Mouse (Mus musculus): ENCODE measurements around the gene Fam193b. TPM values are rescaled to one million over a fixed set of nuclear protein-coding genes. Genes with fewer than 3 reads are reported as not detected.

Gene Fam193b
- polyA plus RNA-seq, 1 experiment from 2014 or later, result 37.0 TPM

- DNase-seq (ENCODE audit: low spot score), result no peak
- Histone ChIP-seq H3K4me3 (ENCODE audit: low read depth, low read length) (no peak overlapping the region), H3K36me3 (replicated peaks; ENCODE audit: control insufficient read depth, insufficient read depth, low read depth, low read length) (no peaks in the 10 kb centered on the region; the same call in none of the 2 replicates), H3K4me2 (ENCODE audit: low read depth, low read length) (no peak overlapping the region), H3K9ac (replicated peaks; ENCODE audit: low read length) (no peak overlapping the region), H3K4me1 (ENCODE audit: control insufficient read depth, insufficient read depth, low read length) (peaks cover 6% of the 10 kb centered on the region; the same call in 1 of the 2 replicates), H3K27ac (replicated peaks; ENCODE audit: low read depth, low read length) (no peak overlapping the region), H3K27me3 (ENCODE audit: control insufficient read depth, insufficient read depth, low read length) (no peaks in the 10 kb centered on the region), H3K9me3 (replicated peaks; ENCODE audit: control insufficient read depth, low read length) (no peaks in the 10 kb centered on the region)
- no peak for ATAC-seq (replicated peaks; ENCODE audit: insufficient number of reproducible peaks, low FRiP score, low TSS enrichment, low read depth)
- 79% methylated on average over 10 of the region's 10 CpGs for WGBS
Measured at GRCm38 (mm10) chr13:55500575-55500974, 70.3 kb downstream of the Fam193b start.

- Histone ChIP-seq H3K9me3 (replicated peaks; ENCODE audit: control insufficient read depth, low read length) (no peaks in the 10 kb centered on the region), H3K36me3 (replicated peaks; ENCODE audit: control insufficient read depth, insufficient read depth, low read depth, low read length) (no peaks in the 10 kb centered on the region; the same call in none of the 2 replicates), H3K27ac (replicated peaks; ENCODE audit: low read depth, low read length) (no peak overlapping the region), H3K9ac (replicated peaks; ENCODE audit: low read length) (no peak overlapping the region), H3K4me3 (ENCODE audit: low read depth, low read length) (no peak overlapping the region), H3K4me1 (ENCODE audit: control insufficient read depth, insufficient read depth, low read length) (peaks cover 6% of the 10 kb centered on the region), H3K4me2 (ENCODE audit: low read depth, low read length) (no peak overlapping the region), H3K27me3 (ENCODE audit: control insufficient read depth, insufficient read depth, low read length) (no peaks in the 10 kb centered on the region)
- DNase-seq (ENCODE audit: low spot score), result no peak
- WGBS, result 51% methylated on average over 11 of the region's 11 CpGs
- no peak for ATAC-seq (replicated peaks; ENCODE audit: insufficient number of reproducible peaks, low FRiP score, low TSS enrichment, low read depth)
Measured at GRCm38 (mm10) chr13:55498906-55499305, 72.0 kb downstream of the Fam193b start.

DNA sequence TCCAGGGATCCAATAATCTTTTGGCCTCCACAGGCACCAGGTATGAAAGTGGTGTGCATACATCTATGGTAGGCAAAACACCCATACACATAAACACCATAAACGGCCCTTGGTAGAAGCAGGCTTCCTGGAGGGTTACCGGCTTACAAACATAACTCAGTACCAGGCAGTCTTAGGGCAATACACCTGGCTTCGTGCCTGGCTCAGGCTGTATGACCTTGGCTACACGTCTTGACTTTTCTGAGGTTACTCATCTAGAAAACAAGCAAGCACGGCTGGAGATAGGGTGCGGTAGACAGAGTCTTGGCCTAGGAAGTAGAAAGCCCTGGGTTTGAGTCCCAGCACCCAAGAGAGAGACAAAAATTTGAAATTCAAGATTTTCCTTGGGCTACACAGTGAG is 74.3 kb downstream of the Fam193b start:
- 90% methylated on average over 6 of the region's 6 CpGs for WGBS
- Histone ChIP-seq H3K9ac (replicated peaks; ENCODE audit: low read length) (no peak overlapping the region), H3K9me3 (replicated peaks; ENCODE audit: control insufficient read depth, low read length) (no peaks in the 10 kb centered on the region), H3K36me3 (replicated peaks; ENCODE audit: control insufficient read depth, insufficient read depth, low read depth, low read length) (no peaks in the 10 kb centered on the region; the same call in none of the 2 replicates), H3K27me3 (ENCODE audit: control insufficient read depth, insufficient read depth, low read length) (no peaks in the 10 kb centered on the region), H3K4me2 (ENCODE audit: low read depth, low read length) (no peak overlapping the region), H3K4me1 (ENCODE audit: control insufficient read depth, insufficient read depth, low read length) (peaks cover 6% of the 10 kb centered on the region), H3K4me3 (ENCODE audit: low read depth, low read length) (no peak overlapping the region), H3K27ac (replicated peaks; ENCODE audit: low read depth, low read length) (no peak overlapping the region)
- DNase-seq (ENCODE audit: low spot score), result no peak
- no peak for ATAC-seq (replicated peaks; ENCODE audit: insufficient number of reproducible peaks, low FRiP score, low TSS enrichment, low read depth)

- no peaks in the 10 kb centered on the region; the same call in none of the 2 replicates for H3K36me3 ChIP-seq (replicated peaks; ENCODE audit: control insufficient read depth, insufficient read depth, low read depth, low read length)
- DNase-seq (ENCODE audit: low spot score) (peak; percentile 48), ATAC-seq (replicated peaks; ENCODE audit: insufficient number of reproducible peaks, low FRiP score, low TSS enrichment, low read depth) (no peak)
- H3K4me2 ChIP-seq (ENCODE audit: low read depth, low read length), result no peak overlapping the region
- peaks cover 6% of the 10 kb centered on the region for H3K4me1 ChIP-seq (ENCODE audit: control insufficient read depth, insufficient read depth, low read length)
- H3K27me3 ChIP-seq (ENCODE audit: control insufficient read depth, insufficient read depth, low read length), result no peaks in the 10 kb centered on the region
- no peak overlapping the region for H3K9ac ChIP-seq (replicated peaks; ENCODE audit: low read length)
- no peaks in the 10 kb centered on the region for H3K9me3 ChIP-seq (replicated peaks; ENCODE audit: control insufficient read depth, low read length)
- no peak overlapping the region for H3K27ac ChIP-seq (replicated peaks; ENCODE audit: low read depth, low read length)
- 37% methylated on average over 4 of the region's 4 CpGs for WGBS
- H3K4me3 ChIP-seq (ENCODE audit: low read depth, low read length), result no peak overlapping the region
Measured at GRCm38 (mm10) chr13:55495702-55496101, 75.2 kb downstream of the Fam193b start.

DNA sequence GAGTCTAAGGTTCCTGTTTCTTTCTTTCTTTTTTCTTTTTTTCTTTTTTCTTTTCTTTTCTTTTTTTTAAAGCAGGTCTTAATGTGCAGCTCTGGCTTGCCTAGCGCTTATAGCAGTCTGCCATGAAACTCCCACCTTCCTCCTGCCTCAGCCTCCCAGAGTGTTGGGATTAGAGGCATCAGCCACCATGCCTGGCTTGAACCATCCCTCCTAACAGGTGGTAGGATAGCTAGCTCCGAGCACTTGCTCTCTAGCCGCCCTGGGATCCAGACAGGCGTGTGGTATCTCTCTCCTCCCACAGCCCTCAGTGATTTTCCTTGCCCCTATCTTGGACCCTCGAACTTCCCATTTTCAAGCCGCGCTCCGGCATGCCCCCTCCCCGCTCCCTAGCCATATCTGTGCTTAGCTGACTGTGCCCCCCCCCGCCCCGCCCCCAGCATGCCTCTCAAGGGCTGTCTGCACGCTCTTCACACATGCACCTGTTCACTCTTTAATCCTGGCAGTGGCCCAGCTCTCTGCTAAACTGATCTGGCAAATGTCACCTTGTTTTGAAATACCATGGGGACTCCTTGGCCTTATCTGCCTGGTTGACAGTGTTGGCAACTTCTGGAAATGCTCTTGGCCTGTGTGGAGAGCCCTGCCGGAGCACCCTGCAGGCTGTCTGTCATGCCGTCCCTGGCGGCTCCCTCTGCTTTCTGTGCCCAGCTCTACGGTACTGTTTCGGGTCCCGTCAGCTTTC is 75.9 kb downstream of the Fam193b start:
- Histone ChIP-seq H3K9me3 (replicated peaks; ENCODE audit: control insufficient read depth, low read length) (no peaks in the 10 kb centered on the region), H3K36me3 (replicated peaks; ENCODE audit: control insufficient read depth, insufficient read depth, low read depth, low read length) (no peaks in the 10 kb centered on the region; the same call in none of the 2 replicates), H3K4me2 (ENCODE audit: low read depth, low read length) (no peak overlapping the region), H3K4me1 (ENCODE audit: control insufficient read depth, insufficient read depth, low read length) (peaks cover 6% of the 10 kb centered on the region), H3K9ac (replicated peaks; ENCODE audit: low read length) (no peak overlapping the region), H3K27me3 (ENCODE audit: control insufficient read depth, insufficient read depth, low read length) (no peaks in the 10 kb centered on the region), H3K27ac (replicated peaks; ENCODE audit: low read depth, low read length) (no peak overlapping the region), H3K4me3 (ENCODE audit: low read depth, low read length) (no peak overlapping the region)
- 24% methylated on average over 18 of the region's 18 CpGs for WGBS
- no peak for ATAC-seq (replicated peaks; ENCODE audit: insufficient number of reproducible peaks, low FRiP score, low TSS enrichment, low read depth)
- DNase-seq (ENCODE audit: low spot score), result no peak

DNA sequence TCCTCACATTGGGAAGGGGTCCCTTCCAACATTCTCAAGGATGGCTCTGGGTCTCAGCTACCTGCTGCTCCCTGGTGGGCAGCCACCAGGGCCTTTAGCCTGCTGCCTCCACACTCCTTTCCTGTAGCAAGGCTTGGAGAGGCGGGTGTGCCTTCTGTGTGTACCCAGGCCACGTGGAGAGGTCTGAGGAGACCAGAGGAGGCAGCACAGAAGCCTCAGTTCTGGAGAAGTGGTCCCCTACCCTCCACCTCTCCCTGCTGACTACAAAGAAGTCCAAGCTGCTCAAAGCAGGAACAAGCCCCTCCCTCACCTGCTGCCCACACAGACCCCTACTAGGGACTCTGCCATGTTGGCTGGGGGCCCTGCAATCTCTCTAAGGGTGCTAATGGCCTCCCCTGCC is 76.7 kb downstream of the Fam193b start:
- Histone ChIP-seq H3K27ac (replicated peaks; ENCODE audit: low read depth, low read length) (no peak overlapping the region), H3K9ac (replicated peaks; ENCODE audit: low read length) (no peak overlapping the region)
- 20% methylated on average over 2 of the region's 2 CpGs for WGBS

More for the DNA sequence above, 76.7 kb downstream of the Fam193b start:
- Histone ChIP-seq H3K4me3 (ENCODE audit: low read depth, low read length) (no peak overlapping the region), H3K9me3 (replicated peaks; ENCODE audit: control insufficient read depth, low read length) (no peaks in the 10 kb centered on the region), H3K36me3 (replicated peaks; ENCODE audit: control insufficient read depth, insufficient read depth, low read depth, low read length) (no peaks in the 10 kb centered on the region; the same call in none of the 2 replicates), H3K27me3 (ENCODE audit: control insufficient read depth, insufficient read depth, low read length) (no peaks in the 10 kb centered on the region), H3K4me2 (ENCODE audit: low read depth, low read length) (no peak overlapping the region), H3K4me1 (ENCODE audit: control insufficient read depth, insufficient read depth, low read length) (peaks cover 6% of the 10 kb centered on the region)
- ATAC-seq (replicated peaks; ENCODE audit: insufficient number of reproducible peaks, low FRiP score, low TSS enrichment, low read depth), result no peak
- DNase-seq (ENCODE audit: low spot score), result no peak

Small RNAs within 50 kb of the gene (microRNA-seq; reads per million reads assigned to microRNA genes)
- 3.3 reads per million for gene Mir6945 (ENCODE audit: borderline number of aligned reads)

Other genes with a start within 250 kb of the Fam193b start
- 84.8 and 104 TPM in 2 replicates for gene Rab24, start 249.2 kb downstream of the Fam193b start, polyA plus RNA-seq (2014; fragmentation: Nextera tagmentation; extraction: Ambion mirVana)
- 24.1 and 27.1 TPM in 2 replicates for gene Mxd3, start 241.3 kb downstream of the Fam193b start, polyA plus RNA-seq (2014; fragmentation: Nextera tagmentation; extraction: Ambion mirVana)
- gene Lman2, start 208.3 kb downstream of the Fam193b start, polyA plus RNA-seq (2014; fragmentation: Nextera tagmentation; extraction: Ambion mirVana), result 78.1 and 81.8 TPM in 2 replicates
- gene Rgs14, start 201.4 kb downstream of the Fam193b start, polyA plus RNA-seq (2014; fragmentation: Nextera tagmentation; extraction: Ambion mirVana), result 0.53 and 0.56 TPM in 2 replicates
- gene Slc34a1, start 172.9 kb downstream of the Fam193b start, polyA plus RNA-seq (2014; fragmentation: Nextera tagmentation; extraction: Ambion mirVana), result 0.14 TPM in 1 of 2 replicates, not detected in the other
- not detected in 2 replicates for gene Pfn3, start 155.9 kb downstream of the Fam193b start, polyA plus RNA-seq (2014; fragmentation: Nextera tagmentation; extraction: Ambion mirVana)
- not detected in 2 replicates for gene F12, start 144.3 kb downstream of the Fam193b start, polyA plus RNA-seq (2014; fragmentation: Nextera tagmentation; extraction: Ambion mirVana)
- 50.4 and 59.7 TPM in 2 replicates for gene Grk6, start 126.0 kb downstream of the Fam193b start, polyA plus RNA-seq (2014; fragmentation: Nextera tagmentation; extraction: Ambion mirVana)
- gene Prr7, start 106.9 kb downstream of the Fam193b start, polyA plus RNA-seq (2014; fragmentation: Nextera tagmentation; extraction: Ambion mirVana), result 1.7 TPM in 2 replicates
- gene Dbn1, start 83.0 kb downstream of the Fam193b start, polyA plus RNA-seq (2014; fragmentation: Nextera tagmentation; extraction: Ambion mirVana), result 231 and 252 TPM in 2 replicates
- 124 and 136 TPM in 2 replicates for gene Pdlim7, start 57.4 kb downstream of the Fam193b start, polyA plus RNA-seq (2014; fragmentation: Nextera tagmentation; extraction: Ambion mirVana)
- 1.0 and 1.3 TPM in 2 replicates for gene Dok3, start 41.8 kb downstream of the Fam193b start, polyA plus RNA-seq (2014; fragmentation: Nextera tagmentation; extraction: Ambion mirVana)
- gene Ddx41, start 34.5 kb downstream of the Fam193b start, polyA plus RNA-seq (2014; fragmentation: Nextera tagmentation; extraction: Ambion mirVana), result 77.7 and 81.4 TPM in 2 replicates
- 55.6 and 57.8 TPM in 2 replicates for gene Tmed9, start 2.6 kb upstream of the Fam193b start, polyA plus RNA-seq (2014; fragmentation: Nextera tagmentation; extraction: Ambion mirVana)
- 14.2 and 16.3 TPM in 2 replicates for gene B4galt7, start 28.8 kb upstream of the Fam193b start, polyA plus RNA-seq (2014; fragmentation: Nextera tagmentation; extraction: Ambion mirVana)
- gene Caml, start 51.9 kb upstream of the Fam193b start, polyA plus RNA-seq (2014; fragmentation: Nextera tagmentation; extraction: Ambion mirVana), result 62.3 and 66.1 TPM in 2 replicates
- gene Ddx46, start 63.9 kb upstream of the Fam193b start, polyA plus RNA-seq (2014; fragmentation: Nextera tagmentation; extraction: Ambion mirVana), result 54.1 and 58.0 TPM in 2 replicates
- gene B230219D22Rik, start 122.0 kb upstream of the Fam193b start, polyA plus RNA-seq (2014; fragmentation: Nextera tagmentation; extraction: Ambion mirVana), result 78.3 and 82.0 TPM in 2 replicates
- 97.6 and 99.6 TPM in 2 replicates for gene Txndc15, start 143.5 kb upstream of the Fam193b start, polyA plus RNA-seq (2014; fragmentation: Nextera tagmentation; extraction: Ambion mirVana)
- gene Pcbd2, start 156.2 kb upstream of the Fam193b start, polyA plus RNA-seq (2014; fragmentation: Nextera tagmentation; extraction: Ambion mirVana), result 40.8 and 44.7 TPM in 2 replicates
- gene Catsper3, start 213.4 kb upstream of the Fam193b start, polyA plus RNA-seq (2014; fragmentation: Nextera tagmentation; extraction: Ambion mirVana), result not detected in 2 replicates

All from embryonic facial prominence, embryonic 11.5 days (tissue).